Mouse (Mus musculus) heart, adult 2 months (tissue): ENCODE results near the gene Lrrc4c.

Experiments
- CTCF ChIP-seq: fragments of 200-600 bp; IDR thresholded peaks from 2 replicates; pipeline ENCODE4 v1.8.1; 2022; ENCODE audit warnings: antibody characterized with exemption, mild to moderate bottlenecking, moderate library complexity
- POLR2A ChIP-seq: fragments of 200-500 bp; IDR thresholded peaks from 2 replicates; pipeline ENCODE4 v1.6.1; 2011; ENCODE audit warnings: mild to moderate bottlenecking, low read depth, low read length, control low read depth; ENCODE audit not compliant: insufficient read depth

- TF ChIP-seq POLR2A (no peak), CTCF (peak; percentile 21)
Observed at GRCm38 (mm10) chr2:96282926-96283325, 35.0 kb upstream of the Lrrc4c start.
